Mouse (Mus musculus) skeletal muscle tissue, adult 2 months (tissue): ENCODE measurements around the gene Ss18l2.
A peak's percentile ranks its signal among the peaks of the same experiment; 100 is the strongest.

Source experiments
- DNase-seq: peaks from one replicate; pipeline ENCODE4 v3.0.0-alpha.2; 2012; ENCODE audit warnings: low read depth, low spot score

Ss18l2 gene

GRCm38 (mm10) chr9:121759091-121760081 lies 49.3 kb downstream of the Ss18l2 start, which contains the start of gene Zfp651:
Zfp651 (plus strand) TSS chr9:121759330.
- no peak for DNase-seq

GRCm38 (mm10) chr9:121760271-121761090 lies 50.4 kb downstream of the Ss18l2 start:
- no peak for DNase-seq

- no peak for DNase-seq
Observed at GRCm38 (mm10) chr9:121761091-121761665, 51.0 kb downstream of the Ss18l2 start.

GRCm38 (mm10) chr9:121761787-121762186 lies 51.7 kb downstream of the Ss18l2 start:
- DNase-seq = no peak

- peak; percentile 79 for DNase-seq
Observed at GRCm38 (mm10) chr9:121762248-121762647, 52.1 kb downstream of the Ss18l2 start.

- DNase-seq = no peak
Observed at GRCm38 (mm10) chr9:121762761-121763160, 52.6 kb downstream of the Ss18l2 start.
